Mouse (Mus musculus) hindbrain, embryonic 11.5 days (tissue): ENCODE data around the gene Ddc. TPM values are rescaled to one million over a fixed set of nuclear protein-coding genes. Genes with fewer than 3 reads are reported as not detected.

ENCODE experiments used
- ATAC-seq: fragments of 200-750 bp; cut with Nextera tagmentation; 2 replicates; pipeline ENCODE4 v1.8.0; 2017; ENCODE audit warnings: mild to moderate bottlenecking, moderate TSS enrichment, moderate library complexity; ENCODE audit not compliant: low FRiP score
- DNase-seq: peaks from one replicate; pipeline ENCODE4 v3.0.0-alpha.2; 2015; ENCODE audit warnings: low spot score
- H3K27ac ChIP-seq: fragments of 300-500 bp; sonication (generic); 2 replicates; pipeline ENCODE4 v1.5.1; 2014; ENCODE audit warnings: mild to moderate bottlenecking, low read depth, low read length
- H3K27me3 ChIP-seq: fragments of 300-500 bp; sonication (generic); 2 replicates; pipeline ENCODE4 v1.6.1; 2014; ENCODE audit warnings: mild to moderate bottlenecking, low read length, moderate library complexity, mixed read lengths; ENCODE audit not compliant: control insufficient read depth, insufficient read depth
- H3K36me3 ChIP-seq: fragments of 300-500 bp; sonication (generic); 2 replicates; pipeline ENCODE4 v1.6.1; 2014; ENCODE audit warnings: mild to moderate bottlenecking, low read length, moderate library complexity, mixed read lengths; ENCODE audit not compliant: control insufficient read depth, insufficient read depth
- H3K4me1 ChIP-seq: fragments of 300-500 bp; sonication (generic); replicated peaks from 2 replicates; pipeline ENCODE4 v1.6.1; 2014; ENCODE audit warnings: low read length, mixed read lengths; ENCODE audit not compliant: control insufficient read depth, insufficient read depth
- H3K4me2 ChIP-seq: fragments of 300-500 bp; sonication (generic); replicated peaks from 2 replicates; pipeline ENCODE4 v1.6.1; 2014; ENCODE audit warnings: mild to moderate bottlenecking, low read depth, low read length
- H3K4me3 ChIP-seq: fragments of 300-500 bp; sonication (generic); 2 replicates; pipeline ENCODE4 v1.5.1; 2014; ENCODE audit warnings: low read depth, low read length
- H3K9ac ChIP-seq: fragments of 300-500 bp; sonication (generic); 2 replicates; pipeline ENCODE4 v1.6.1; 2014; ENCODE audit warnings: low read depth, low read length
- H3K9me3 ChIP-seq: fragments of 300-500 bp; sonication (generic); 2 replicates; pipeline ENCODE4 v1.6.1; 2016; ENCODE audit warnings: low read length; ENCODE audit not compliant: control insufficient read depth
- WGBS: fragments of 180-500 bp; shearing (Covaris S2); extraction: QIAGEN DNeasy Blood & Tissue Kit; methylation state at CpG from one replicate; pipeline ENCODE4 v1.1.7; 2014; 5-methylcytosine and 5-hydroxymethylcytosine counted together
- polyA plus RNA-seq: library from polyadenylated mRNA; unstranded; fragments of >200 nt; fragmentation: Nextera tagmentation; extraction: Ambion mirVana; gene quantifications from 2 replicates; pipeline ENCODE4 v1.2.1, GENCODE M21; 2014

Ddc gene
- polyA plus RNA-seq, 1 experiment from 2014 or later: 14.3 TPM

GRCm38 (mm10) chr11:11938591-11938990 is 40.6 kb upstream of the Ddc start:
- Histone ChIP-seq H3K27me3 (no peaks in the 10 kb centered on the region), H3K4me3 (no peak overlapping the region), H3K36me3 (peaks cover 8% of the 10 kb centered on the region; the same call in 1 of the 2 replicates), H3K27ac (no peak overlapping the region), H3K4me1 (peaks cover 3% of the 10 kb centered on the region; the same call in 1 of the 2 replicates), H3K9ac (no peak overlapping the region), H3K4me2 (no peak overlapping the region), H3K9me3 (no peaks in the 10 kb centered on the region)
- ATAC-seq (no peak), DNase-seq (no peak)
- 91% methylated on average over 1 of the region's 1 CpGs for WGBS

GRCm38 (mm10) chr11:11937340-11938030 is 39.5 kb upstream of the Ddc start:
- Histone ChIP-seq H3K9me3 (no peaks in the 10 kb centered on the region), H3K27ac (no peak overlapping the region), H3K4me2 (no peak overlapping the region), H3K36me3 (peaks cover 8% of the 10 kb centered on the region; the same call in 1 of the 2 replicates), H3K27me3 (no peaks in the 10 kb centered on the region), H3K4me1 (peaks cover 3% of the 10 kb centered on the region; the same call in 1 of the 2 replicates), H3K4me3 (no peak overlapping the region), H3K9ac (no peak overlapping the region)
- 82% methylated on average over 10 of the region's 10 CpGs for WGBS
- DNase-seq (no peak), ATAC-seq (no peak)

GRCm38 (mm10) chr11:11934808-11935207 is 36.9 kb upstream of the Ddc start:
- Histone ChIP-seq H3K9ac (no peak overlapping the region), H3K36me3 (peaks cover 8% of the 10 kb centered on the region; the same call in 1 of the 2 replicates), H3K27me3 (no peaks in the 10 kb centered on the region), H3K4me1 (no peaks in the 10 kb centered on the region), H3K4me3 (no peak overlapping the region), H3K27ac (no peak overlapping the region), H3K4me2 (no peak overlapping the region), H3K9me3 (no peaks in the 10 kb centered on the region)
- ATAC-seq (no peak), DNase-seq (no peak)
- 86% methylated on average over 8 of the region's 8 CpGs for WGBS

GRCm38 (mm10) chr11:11932102-11932789 is 34.3 kb upstream of the Ddc start:
- DNase-seq: no peak
- H3K27ac ChIP-seq: no peak overlapping the region

GRCm38 (mm10) chr11:11931688-11932087 is 33.7 kb upstream of the Ddc start:
- H3K4me3 ChIP-seq: no peak overlapping the region
- no peak overlapping the region for H3K27ac ChIP-seq
- H3K36me3 ChIP-seq: peaks cover 3% of the 10 kb centered on the region; the same call in 1 of the 2 replicates
- DNase-seq (peak; percentile 35), ATAC-seq (peak; percentile 53; the same call in 1 of the 2 replicates)
- 64% methylated on average over 5 of the region's 5 CpGs for WGBS
- H3K9ac ChIP-seq: no peak overlapping the region
- no peaks in the 10 kb centered on the region for H3K9me3 ChIP-seq
- H3K4me2 ChIP-seq: no peak overlapping the region
- no peaks in the 10 kb centered on the region for H3K4me1 ChIP-seq
- no peaks in the 10 kb centered on the region for H3K27me3 ChIP-seq

More at GRCm38 (mm10) chr11:11932102-11932789, 34.3 kb upstream of the Ddc start:
- no peak overlapping the region for H3K9ac ChIP-seq
- H3K27me3 ChIP-seq: no peaks in the 10 kb centered on the region
- no peaks in the 10 kb centered on the region for H3K4me1 ChIP-seq
- H3K36me3 ChIP-seq: peaks cover 3% of the 10 kb centered on the region; the same call in 1 of the 2 replicates
- peak; percentile 62 for ATAC-seq
- H3K4me3 ChIP-seq: no peak overlapping the region
- no peaks in the 10 kb centered on the region for H3K9me3 ChIP-seq
- WGBS: 61% methylated on average over 11 of the region's 11 CpGs
- H3K4me2 ChIP-seq: no peak overlapping the region

GRCm38 (mm10) chr11:11930527-11930926 is 32.6 kb upstream of the Ddc start:
- Histone ChIP-seq H3K4me1 (no peaks in the 10 kb centered on the region), H3K4me2 (no peak overlapping the region), H3K9me3 (no peaks in the 10 kb centered on the region), H3K9ac (no peak overlapping the region), H3K27me3 (no peaks in the 10 kb centered on the region), H3K27ac (no peak overlapping the region), H3K4me3 (no peak overlapping the region), H3K36me3 (peaks cover 3% of the 10 kb centered on the region; the same call in 1 of the 2 replicates)
- DNase-seq (no peak), ATAC-seq (no peak)
- WGBS: 92% methylated on average over 11 of the region's 11 CpGs

GRCm38 (mm10) chr11:11929059-11929458 is 31.1 kb upstream of the Ddc start:
- Histone ChIP-seq H3K36me3 (no peaks in the 10 kb centered on the region; the same call in 1 of the 2 replicates), H3K4me3 (no peak overlapping the region), H3K27ac (no peak overlapping the region), H3K27me3 (no peaks in the 10 kb centered on the region), H3K4me2 (no peak overlapping the region), H3K4me1 (no peaks in the 10 kb centered on the region), H3K9me3 (no peaks in the 10 kb centered on the region), H3K9ac (no peak overlapping the region)
- 92% methylated on average over 3 of the region's 3 CpGs for WGBS
- ATAC-seq: no peak
- DNase-seq: no peak

- no peak overlapping the region for H3K9ac ChIP-seq
- no peaks in the 10 kb centered on the region for H3K4me1 ChIP-seq
- no peaks in the 10 kb centered on the region for H3K27me3 ChIP-seq
- H3K4me2 ChIP-seq: no peak overlapping the region
- H3K36me3 ChIP-seq: no peaks in the 10 kb centered on the region
- ATAC-seq: no peak
- H3K27ac ChIP-seq: no peak overlapping the region
- H3K4me3 ChIP-seq: no peak overlapping the region
- H3K9me3 ChIP-seq: no peaks in the 10 kb centered on the region
- DNase-seq: no peak
- WGBS: 95% methylated on average over 2 of the region's 2 CpGs
Observed at GRCm38 (mm10) chr11:11928586-11928985, 30.6 kb upstream of the Ddc start.
